Mouse (Mus musculus) testis, adult 2 months (tissue): ENCODE measurements around the gene Gm9964.

ENCODE experiments used
- CTCF ChIP-seq: fragments of 200-500 bp; IDR thresholded peaks from 2 replicates; pipeline ENCODE4 v1.5.1; 2012; ENCODE audit warnings: low read depth, mild to moderate bottlenecking, inconsistent platforms, low read length, moderate library complexity; ENCODE audit not compliant: control insufficient read depth, insufficient read depth, insufficient replicate concordance
- POLR2A ChIP-seq: fragments of 200-500 bp; IDR thresholded peaks from 2 replicates; pipeline ENCODE4 v1.6.1; 2012; ENCODE audit warnings: low read depth, mild to moderate bottlenecking, inconsistent platforms, low read length, moderate library complexity; ENCODE audit not compliant: control insufficient read depth

DNA sequence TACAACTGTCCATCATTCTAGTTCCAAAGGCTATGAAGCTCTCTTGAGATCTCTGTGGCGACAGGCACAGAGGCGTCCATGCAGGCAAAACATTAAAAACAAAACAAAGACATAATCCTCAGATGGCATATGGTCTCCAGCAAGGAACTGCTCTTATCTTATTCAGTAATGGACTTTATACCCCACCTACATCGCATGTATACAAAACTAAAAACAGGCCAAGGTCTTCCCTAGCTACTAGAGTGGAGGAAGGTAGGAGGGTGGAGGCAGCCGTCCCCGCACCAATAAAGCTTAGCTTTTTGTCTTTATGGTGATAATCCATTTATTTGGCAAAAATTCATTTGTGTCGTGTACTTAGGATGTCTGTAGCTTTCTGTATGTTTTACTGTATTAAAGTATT is 6.4 kb upstream of the Gm9964 start:
- TF ChIP-seq CTCF: no peak
- no peak for TF ChIP-seq POLR2A
